Mouse (Mus musculus): Measurements from ENCODE around the gene Ift43.

Gene Ift43

DNA sequence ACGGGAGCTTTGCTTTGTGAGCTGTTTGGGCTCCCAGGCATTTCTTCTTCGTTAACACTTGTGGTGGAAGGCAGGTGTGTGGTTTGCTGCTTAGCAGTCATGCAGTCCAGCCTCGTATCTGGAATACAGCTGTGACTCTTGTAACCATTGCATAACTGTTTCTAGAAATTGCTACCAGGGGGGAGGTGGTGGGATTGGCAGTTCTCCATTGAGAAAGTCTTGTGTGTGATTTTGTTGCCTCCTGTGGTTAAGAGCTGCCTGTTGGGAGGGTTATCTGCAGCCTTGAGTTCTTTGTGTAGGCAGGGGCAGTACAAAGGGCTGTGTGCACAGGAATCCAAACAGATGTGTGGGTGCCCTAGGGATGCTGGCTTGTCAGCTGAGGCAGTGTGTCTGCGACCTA is 53.4 kb downstream of the Ift43 start:
- DNase-seq = no peak

DNA sequence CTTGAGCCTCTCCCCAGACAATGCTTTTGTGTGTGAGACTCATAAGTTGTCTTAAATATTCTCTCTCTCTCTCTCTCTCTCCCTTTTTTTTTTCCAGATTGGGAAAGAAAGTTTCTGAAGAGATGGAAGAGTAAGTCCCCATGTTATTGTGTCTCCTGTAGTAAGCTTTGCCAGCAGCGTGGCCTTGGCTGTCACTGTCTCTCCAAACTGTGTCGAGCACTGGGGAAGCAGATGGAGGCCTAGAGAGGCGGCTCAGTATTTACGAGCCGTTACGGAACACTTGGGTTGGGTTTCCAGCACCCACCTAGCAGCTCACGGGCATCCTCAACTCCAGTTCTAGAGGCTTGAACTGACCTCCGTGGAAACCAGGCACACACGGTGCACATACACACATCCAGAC is 56.4 kb downstream of the Ift43 start:
- no peak for DNase-seq

DNA sequence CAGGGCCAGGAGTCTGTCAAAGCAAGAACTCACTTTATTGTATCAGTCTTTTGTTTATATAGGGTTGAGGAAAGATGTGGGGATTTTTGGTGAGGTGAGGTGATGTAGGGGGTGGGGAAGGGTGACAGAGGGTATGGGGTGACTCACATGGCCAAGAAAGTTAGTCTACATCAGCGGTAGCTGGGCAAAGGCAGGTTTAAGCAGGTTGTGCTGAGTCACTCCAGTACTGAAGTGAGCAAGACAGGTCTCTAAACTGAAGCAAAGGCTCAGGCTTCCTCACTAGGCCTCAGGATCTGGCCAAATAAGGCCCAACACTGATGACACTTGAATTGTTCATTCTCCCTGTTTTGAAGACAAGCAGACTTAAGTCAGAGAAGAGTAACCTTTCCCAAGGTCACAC is 60.0 kb downstream of the Ift43 start:
- DNase-seq = no peak

DNA sequence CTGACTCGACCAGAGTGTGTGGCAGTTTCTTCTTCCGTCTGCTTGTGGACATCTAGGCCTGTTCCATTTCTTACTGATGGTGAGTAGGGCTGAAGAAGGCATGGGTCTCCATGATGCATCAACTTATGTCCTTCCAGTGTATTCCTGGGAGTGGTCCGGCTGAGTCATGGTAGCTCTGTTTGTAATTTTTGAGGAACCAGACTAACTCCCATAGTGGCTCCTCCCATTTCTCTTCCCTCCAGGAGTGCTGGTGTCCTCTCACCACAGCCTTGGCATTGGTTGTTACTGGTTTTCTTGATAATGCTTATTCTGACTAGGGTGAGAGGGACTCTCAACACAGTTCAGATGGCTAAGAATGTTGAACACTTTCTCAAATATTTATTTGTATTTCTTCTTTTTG is 63.9 kb downstream of the Ift43 start:
- DNase-seq = no peak

- DNase-seq = no peak
These were observed 65.9 kb downstream of the Ift43 start for GRCm38 (mm10) chr12:86148271-86148670.

DNA sequence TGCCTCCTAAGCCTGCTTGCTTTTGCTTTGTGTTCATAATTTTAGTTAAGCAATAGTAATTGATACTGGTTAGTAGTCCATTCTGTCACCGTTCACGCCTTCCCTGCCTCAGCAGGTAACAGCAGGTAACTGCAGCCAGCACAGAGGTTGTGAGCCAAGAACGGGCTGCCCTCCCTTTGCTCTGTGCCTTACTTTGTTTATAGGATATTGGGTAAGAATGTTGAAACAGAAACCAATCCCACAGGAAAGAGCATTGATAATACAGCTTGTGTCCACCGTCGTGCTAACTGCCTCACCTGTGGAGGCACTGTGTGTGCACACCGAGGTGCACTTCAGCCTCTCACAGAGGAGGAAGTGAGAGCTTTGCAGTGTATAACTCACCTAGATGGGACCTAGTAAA is 66.7 kb downstream of the Ift43 start:
- DNase-seq = no peak

DNA sequence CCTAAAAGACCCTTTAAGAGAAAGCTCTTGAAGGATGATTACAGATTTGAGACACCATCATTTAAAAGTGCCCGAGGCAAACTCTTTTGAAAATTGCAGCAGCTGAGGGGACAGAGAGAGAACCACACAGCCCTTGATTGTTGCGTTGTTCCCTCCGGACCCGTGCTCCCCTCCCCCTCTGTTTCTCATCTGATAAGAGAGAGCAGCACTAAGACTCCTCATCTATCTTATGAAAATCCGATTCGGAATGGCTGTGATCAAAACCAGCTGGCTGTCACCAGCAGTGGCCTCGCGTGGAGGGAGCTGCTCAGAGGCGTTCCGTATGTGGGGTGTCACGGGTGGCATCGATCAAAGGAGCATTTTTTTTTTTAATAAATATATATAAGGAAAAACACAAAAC is 69.6 kb downstream of the Ift43 start:
- DNase-seq = no peak

DNA sequence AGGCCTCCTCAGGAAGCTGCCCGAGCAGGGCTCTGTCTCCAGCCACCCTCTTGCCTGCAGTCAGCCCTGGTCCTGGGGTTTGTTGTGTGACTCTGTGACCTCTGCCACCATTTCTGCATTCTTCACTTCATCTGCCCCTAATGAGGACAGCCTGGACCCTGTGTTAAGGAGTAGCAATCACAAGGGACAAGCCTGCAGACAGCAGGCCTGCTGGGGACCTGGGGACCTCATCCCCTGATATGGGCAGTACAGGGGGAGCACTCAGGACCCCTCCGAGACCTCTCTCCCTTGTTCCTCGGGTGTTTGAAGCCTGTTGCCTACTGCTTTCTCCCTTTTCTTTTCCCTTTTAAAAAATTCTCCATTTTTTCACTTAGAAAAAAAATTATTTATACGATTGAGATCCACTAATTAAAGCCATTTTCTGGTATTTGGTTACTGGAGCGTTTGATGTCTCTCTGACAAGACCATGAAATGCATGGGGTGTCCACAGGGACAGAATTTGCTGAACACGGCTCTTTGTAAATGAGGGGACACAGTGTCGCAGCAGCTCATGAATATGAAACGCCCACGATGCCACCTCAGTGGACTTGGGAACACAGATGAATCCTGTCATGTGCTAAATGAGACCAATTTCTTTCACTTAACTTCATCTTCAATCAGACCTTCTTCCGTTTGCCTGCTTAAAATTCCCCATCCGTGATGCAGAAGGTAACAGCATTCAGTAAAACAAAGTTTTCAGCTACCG is 71.0 kb downstream of the Ift43 start:
- DNase-seq = no peak

DNA sequence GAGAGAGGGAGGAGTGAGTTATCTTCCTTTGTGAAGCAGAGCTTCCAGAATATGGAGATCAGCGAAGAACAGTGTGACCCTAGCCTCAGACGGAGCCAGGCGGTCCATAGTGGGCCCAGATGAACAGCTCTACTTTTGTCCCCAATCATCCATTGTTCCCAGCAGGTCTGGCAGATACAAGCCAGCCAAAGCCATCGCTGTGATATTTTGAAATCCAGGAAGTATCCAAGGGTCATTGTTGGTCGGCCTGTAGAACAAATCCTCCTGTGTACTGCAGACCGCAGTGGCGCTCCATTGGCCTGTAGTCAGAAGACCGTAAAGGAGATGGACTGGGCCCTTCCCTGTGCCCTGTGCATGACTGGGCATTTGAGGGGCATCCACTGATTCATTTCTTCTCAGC is 72.8 kb downstream of the Ift43 start:
- DNase-seq = no peak

- no peak for DNase-seq
These were observed 74.8 kb downstream of the Ift43 start for GRCm38 (mm10) chr12:86157166-86157565.

DNA sequence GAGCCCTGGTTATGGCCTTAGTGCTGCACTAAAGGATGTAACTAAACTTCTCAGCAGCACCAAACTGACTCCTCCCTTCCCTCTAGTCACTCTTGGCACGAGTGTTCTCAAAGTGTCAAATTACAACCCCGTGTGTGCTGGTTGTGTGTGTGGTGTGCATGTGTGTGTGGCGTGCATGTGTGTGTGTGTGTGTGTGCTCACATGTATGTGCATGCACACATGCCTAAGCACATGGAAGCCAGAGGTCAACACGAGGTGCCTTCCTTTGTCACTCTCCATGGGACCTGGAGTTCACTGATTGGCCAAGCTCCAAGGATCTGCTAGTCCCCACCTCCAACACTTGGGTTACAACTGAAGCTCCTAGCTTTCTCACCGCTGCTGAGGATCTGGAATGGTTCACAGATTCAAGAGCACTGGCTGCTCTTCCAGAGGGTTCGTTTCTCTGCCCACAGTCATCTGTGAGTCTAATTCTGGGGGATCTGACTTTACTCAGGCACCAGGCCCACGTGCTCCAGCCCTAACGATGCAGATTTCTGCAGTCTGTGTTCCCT is 75.6 kb downstream of the Ift43 start:
- DNase-seq = no peak

- no peak for DNase-seq
These were observed 76.5 kb downstream of the Ift43 start for GRCm38 (mm10) chr12:86158689-86159483.

DNA sequence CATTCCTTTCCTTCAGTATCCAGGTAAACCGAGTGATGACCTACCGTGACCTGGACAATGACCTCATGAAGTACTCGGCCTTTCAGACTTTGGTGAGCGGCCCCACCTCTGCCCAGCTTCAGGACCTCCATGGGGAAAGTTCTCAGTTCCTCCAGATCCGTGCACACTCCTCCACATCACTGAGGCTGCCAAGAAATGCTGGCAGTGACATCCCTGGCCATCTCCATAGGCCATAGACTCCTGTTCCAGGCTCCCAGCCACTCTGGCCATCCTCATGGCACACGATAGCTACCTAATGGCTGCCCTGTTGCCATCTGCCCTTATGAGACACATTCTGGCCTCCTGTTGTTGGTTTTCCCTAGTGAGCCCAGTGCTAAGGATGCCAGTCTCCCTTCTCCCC is 79.1 kb downstream of the Ift43 start:
- DNase-seq = no peak

DNA sequence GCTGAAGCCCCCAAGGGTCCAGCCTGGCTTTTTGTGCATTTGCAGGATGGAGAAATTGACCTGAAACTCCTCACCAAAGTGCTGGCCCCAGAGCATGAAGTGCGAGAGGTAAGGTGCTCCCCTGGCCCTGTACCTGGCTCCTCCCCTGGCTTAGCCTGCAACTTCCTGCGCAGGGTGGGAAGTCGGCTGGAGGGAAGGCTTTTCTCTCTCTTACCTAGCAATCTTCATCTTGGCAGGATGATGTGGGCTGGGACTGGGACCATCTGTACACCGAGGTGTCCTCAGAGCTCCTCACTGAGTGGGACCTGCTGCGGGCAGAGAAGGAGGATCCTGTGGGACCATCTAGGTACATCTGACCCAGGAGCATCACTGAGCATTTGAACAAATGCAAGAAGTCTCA is 79.6 kb downstream of the Ift43 start:
- no peak for DNase-seq

- no peak for DNase-seq
These were observed 80.8 kb downstream of the Ift43 start for GRCm38 (mm10) chr12:86162890-86163816.

DNA sequence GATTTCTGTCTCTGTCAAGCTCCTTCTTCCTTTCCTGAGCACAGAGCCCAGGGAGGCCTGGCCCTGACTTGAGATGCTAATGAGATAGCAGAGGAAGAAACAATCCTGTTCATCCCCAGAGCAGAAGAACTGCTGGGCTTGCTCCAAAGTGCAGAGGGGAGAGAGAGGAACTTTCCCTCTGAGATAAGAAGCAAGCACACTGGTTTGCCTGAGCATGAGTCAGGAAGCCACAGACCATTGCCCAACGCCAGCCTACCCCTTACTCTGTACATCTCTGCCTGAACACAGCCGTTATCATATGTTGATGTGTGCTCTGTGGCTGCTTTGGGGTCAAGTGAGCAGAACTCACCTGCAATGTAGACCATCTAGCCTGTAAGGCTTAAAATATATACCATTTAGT is 83.9 kb downstream of the Ift43 start:
- DNase-seq = no peak

DNA sequence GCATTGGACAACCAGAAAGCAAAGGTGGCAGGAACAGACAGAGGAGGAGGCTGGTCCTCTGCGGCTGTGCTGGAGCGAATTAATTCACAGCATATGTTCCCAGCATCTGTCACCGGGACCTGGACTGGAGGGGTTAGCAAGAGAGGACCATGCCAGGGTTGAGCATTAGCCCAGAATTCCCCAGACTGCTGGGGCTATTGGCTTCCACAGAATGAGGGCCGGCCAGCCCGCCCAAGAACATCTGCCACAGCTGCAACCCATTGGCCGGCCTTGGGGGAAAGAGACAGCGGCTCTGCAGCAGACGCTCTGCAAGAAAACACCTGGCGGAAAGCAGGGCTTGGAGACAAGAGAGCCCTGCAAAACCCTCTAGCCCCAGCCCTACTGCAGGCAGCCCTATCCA is 84.7 kb downstream of the Ift43 start:
- no peak for DNase-seq

DNA sequence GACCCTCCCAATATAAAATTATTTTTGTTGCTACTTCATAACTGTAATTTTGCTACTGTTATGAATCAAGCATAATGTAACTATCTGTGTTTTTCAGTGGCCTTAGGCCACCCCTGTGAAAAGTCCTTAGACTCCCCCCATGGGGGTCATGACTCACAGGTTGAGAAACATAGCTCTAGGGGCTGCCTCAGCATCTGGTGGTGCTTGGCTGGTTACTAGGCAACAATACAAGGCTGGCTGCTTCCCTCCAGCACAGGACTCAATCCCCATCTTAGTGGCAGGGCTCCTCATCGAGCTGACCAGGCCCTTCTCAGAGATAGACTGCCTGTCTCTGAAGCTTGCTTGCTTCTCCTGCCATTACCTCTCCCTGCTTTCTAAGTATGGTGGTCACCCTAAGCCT is 86.4 kb downstream of the Ift43 start:
- DNase-seq = no peak

GRCm38 (mm10) chr12:86169195-86169594 is 86.9 kb downstream of the Ift43 start:
- no peak for DNase-seq

- DNase-seq = no peak
These were observed 91.0 kb downstream of the Ift43 start for GRCm38 (mm10) chr12:86173314-86173713.

DNA sequence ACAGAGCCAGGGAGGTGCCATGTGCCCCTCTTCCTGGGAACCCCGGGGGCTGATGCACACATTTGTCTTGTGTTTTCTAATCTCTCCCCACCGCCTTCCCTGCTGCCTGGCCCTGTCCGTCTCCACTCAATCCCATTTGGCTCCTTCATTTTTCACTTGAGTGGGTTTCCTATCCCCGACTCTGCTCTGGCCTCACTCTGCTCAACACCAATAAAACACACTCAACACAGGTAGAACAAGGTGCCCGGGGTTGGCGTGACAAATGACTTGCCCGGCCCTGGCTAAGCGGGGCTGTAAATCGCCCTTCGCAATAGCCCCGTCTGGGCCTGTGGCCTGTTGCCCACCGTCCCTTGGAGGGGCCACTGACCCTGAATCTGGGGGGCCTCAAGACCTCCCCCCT is 92.0 kb downstream of the Ift43 start:
- DNase-seq = no peak

DNA sequence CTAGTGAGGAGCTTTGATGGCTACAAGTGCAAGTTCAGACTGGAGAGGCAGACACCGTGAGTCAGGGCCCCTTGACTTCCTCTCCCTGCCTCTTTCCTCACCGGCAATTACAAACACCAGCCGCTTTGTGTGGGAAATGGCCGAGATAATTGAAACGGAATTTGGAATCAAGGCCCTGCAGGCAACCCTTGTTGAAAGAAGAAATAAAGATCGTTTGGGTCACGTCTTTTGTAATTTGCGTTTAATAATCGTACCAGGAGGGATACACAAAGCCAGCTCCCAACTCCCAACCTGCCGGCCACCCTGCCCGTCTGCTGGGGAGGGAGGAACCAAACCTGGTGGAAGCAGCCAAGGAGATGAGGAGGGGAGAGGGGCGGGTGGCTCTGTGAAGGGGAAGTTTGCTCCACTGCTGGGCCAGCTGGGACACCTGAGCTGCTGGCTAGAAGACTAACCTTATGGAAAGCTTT is 93.2 kb downstream of the Ift43 start:
- DNase-seq = no peak
